Mouse (Mus musculus) forebrain, embryonic 10.5 days (tissue): ENCODE data around the gene Abcd3. TPM values are rescaled to one million over a fixed set of nuclear protein-coding genes. Genes with fewer than 3 reads are reported as not detected.

Experiments
- DNase-seq: peaks from one replicate; pipeline ENCODE4 v3.0.0-alpha.2; 2017; ENCODE audit warnings: low spot score; ENCODE audit errors: extremely low spot score
- H3K27ac ChIP-seq: fragments of 300-500 bp; sonication (generic); 2 replicates; pipeline ENCODE4 v1.5.1; 2016; ENCODE audit warnings: mild to moderate bottlenecking
- H3K27me3 ChIP-seq: fragments of 300-500 bp; sonication (generic); 2 replicates; pipeline ENCODE4 v1.6.1; 2016; ENCODE audit warnings: mild to moderate bottlenecking; ENCODE audit not compliant: poor library complexity, severe bottlenecking
- H3K36me3 ChIP-seq: fragments of 300-500 bp; sonication (generic); replicated peaks from 2 replicates; pipeline ENCODE4 v1.6.1; 2016; ENCODE audit warnings: mild to moderate bottlenecking, moderate library complexity
- H3K4me1 ChIP-seq: fragments of 300-500 bp; sonication (generic); 2 replicates; pipeline ENCODE4 v1.6.1; 2016
- H3K4me3 ChIP-seq: fragments of 300-500 bp; sonication (generic); 2 replicates; pipeline ENCODE4 v1.5.1; 2016; ENCODE audit warnings: mild to moderate bottlenecking, moderate library complexity
- H3K9me3 ChIP-seq: fragments of 300-500 bp; sonication (generic); 2 replicates; pipeline ENCODE4 v1.6.1; 2016; ENCODE audit warnings: mild to moderate bottlenecking, moderate library complexity
- WGBS: fragments of 180-500 bp; shearing (Covaris S2); methylation state at CpG from one replicate; pipeline ENCODE4 v1.1.7; 2016; 5-methylcytosine and 5-hydroxymethylcytosine counted together
- polyA plus RNA-seq: library from polyadenylated mRNA; unstranded; fragments of >200 nt; fragmentation: Nextera tagmentation; extraction: Ambion mirVana; gene quantifications from 2 replicates; pipeline ENCODE4 v1.2.1, GENCODE M21; 2016

Abcd3 gene
- polyA plus RNA-seq, 1 experiment from 2014 or later = 45.6 TPM

DNA sequence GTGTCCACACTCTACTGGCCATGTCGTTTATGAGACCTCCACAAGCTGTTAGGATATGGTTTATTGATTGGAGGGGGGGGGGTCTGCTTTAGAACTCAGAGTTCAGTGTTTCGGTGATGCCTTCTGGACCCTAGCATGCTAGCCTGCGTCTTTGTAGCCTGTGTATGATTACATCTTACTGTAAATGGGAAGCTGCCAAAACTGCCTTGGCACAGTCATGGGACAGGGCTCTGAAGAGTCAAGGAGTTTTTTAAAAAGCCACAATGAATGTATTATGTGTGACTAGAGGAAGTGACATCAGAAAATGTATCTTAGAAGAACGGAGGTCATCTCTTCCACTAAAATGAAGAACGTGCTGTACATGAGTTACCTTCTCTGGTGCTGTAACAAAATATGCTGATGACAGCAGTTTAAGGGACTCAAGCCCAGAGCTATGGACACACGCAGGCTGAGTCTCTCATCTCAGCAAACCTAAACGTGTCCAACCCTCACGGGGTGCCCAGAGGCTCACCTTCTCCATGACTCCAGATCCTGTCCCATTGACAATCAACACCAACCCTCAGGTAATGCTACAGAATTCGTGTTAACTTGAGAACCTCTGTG lies 26.4 kb upstream of the Abcd3 start:
- no peak overlapping the region for H3K4me3 ChIP-seq
- no peaks in the 10 kb centered on the region for H3K27me3 ChIP-seq
- no peak for DNase-seq
- no peak overlapping the region for H3K27ac ChIP-seq
- WGBS = 86% methylated on average over 9 of the region's 9 CpGs
- H3K36me3 ChIP-seq = no peaks in the 10 kb centered on the region
- H3K4me1 ChIP-seq = peaks cover under 1% of the 10 kb centered on the region; the same call in 1 of the 2 replicates
- H3K9me3 ChIP-seq = no peaks in the 10 kb centered on the region

DNA sequence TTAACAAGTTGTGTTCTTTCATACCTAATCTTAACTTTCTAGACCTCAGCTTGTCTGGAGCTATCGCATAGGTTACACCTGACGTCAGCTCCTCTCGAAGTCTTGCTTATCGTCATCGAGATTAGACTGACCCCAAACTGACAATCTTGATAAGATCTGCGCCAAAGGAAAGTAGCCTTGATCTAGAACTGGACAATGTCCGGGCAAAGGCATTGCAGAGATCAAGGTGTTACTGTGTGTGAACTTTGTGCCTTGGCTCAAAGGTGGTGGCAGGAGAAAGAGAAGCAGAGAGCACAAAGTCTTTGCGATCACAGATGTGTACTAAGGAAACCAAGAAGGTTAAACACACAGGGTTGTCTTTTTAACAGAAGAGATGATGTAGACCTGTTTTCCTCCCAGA lies 25.2 kb upstream of the Abcd3 start:
- H3K36me3 ChIP-seq = no peaks in the 10 kb centered on the region
- no peaks in the 10 kb centered on the region for H3K4me1 ChIP-seq
- H3K27me3 ChIP-seq = no peaks in the 10 kb centered on the region
- DNase-seq = no peak
- H3K4me3 ChIP-seq = no peak overlapping the region
- 95% methylated on average over 8 of the region's 8 CpGs for WGBS
- H3K27ac ChIP-seq = no peak overlapping the region
- H3K9me3 ChIP-seq = no peaks in the 10 kb centered on the region

DNA sequence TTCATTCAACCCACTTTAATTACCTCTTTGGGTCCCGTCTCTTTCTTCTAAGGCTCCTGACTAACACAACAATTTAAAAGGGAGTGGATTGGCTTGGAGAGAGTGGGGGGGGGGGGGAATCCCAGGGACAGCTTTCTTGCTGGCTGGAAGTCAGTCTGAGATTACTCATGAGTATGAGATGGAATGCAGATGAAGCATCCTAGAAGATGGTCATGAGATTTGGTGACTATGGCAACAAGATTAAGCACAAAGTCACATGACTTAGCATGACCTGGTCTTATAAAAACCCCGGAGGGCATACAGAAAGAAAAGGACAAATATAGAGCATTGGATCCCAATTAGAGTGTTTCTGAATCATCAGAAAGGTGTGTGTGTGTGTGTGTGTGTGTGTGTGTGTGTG lies 19.6 kb upstream of the Abcd3 start:
- Histone ChIP-seq H3K27ac (no peak overlapping the region), H3K27me3 (no peaks in the 10 kb centered on the region), H3K4me1 (no peaks in the 10 kb centered on the region), H3K36me3 (no peaks in the 10 kb centered on the region), H3K4me3 (no peak overlapping the region), H3K9me3 (no peaks in the 10 kb centered on the region)
- 89% methylated on average over 2 of the region's 2 CpGs for WGBS
- no peak for DNase-seq

DNA sequence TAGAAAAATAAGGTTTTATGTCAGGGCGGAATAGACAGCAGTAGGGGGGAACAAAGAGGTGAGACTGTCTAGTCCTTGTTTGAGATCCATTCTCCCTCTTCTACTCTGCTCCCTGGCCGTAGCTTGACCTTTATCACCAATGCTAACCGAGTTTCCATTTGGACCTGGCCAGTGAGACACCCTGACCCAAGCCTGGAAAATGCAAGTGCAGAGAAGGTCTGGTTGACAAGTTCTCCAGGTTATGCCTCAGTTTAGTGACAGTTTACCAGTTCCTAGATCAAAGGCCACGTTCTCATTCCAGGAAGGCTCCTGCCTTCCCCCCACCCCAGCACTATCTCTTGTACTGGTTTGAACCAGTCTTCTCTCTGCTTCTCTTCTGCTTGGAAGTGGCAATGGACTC lies 19.1 kb upstream of the Abcd3 start:
- no peaks in the 10 kb centered on the region for H3K36me3 ChIP-seq
- H3K4me1 ChIP-seq = no peaks in the 10 kb centered on the region
- WGBS = 84% methylated on average over 4 of the region's 4 CpGs
- no peaks in the 10 kb centered on the region for H3K9me3 ChIP-seq
- H3K27ac ChIP-seq = no peak overlapping the region
- H3K27me3 ChIP-seq = no peaks in the 10 kb centered on the region
- no peak overlapping the region for H3K4me3 ChIP-seq
- DNase-seq = no peak

DNA sequence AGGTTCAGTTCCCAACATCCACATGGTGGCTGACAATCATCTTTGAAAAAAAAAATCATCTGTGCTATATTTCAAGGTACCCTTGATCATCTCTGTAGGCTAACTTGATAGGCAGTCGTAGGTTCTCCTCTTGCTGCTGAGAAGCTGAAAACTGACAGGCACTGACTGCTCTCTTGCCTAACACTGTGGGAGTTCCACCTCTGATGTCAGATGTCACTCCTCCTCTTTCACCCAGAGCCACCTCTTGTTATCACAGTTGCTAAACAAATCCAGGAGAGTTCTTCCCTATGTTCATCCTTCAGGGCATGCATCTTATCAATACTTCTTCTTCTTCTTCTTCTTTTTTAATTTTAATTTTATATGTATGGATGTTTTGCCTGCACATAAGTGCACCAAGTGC lies 10.0 kb upstream of the Abcd3 start:
- Histone ChIP-seq H3K27ac (no peak overlapping the region), H3K36me3 (no peaks in the 10 kb centered on the region), H3K27me3 (no peaks in the 10 kb centered on the region), H3K4me3 (no peak overlapping the region), H3K4me1 (peaks cover 5% of the 10 kb centered on the region; the same call in 1 of the 2 replicates), H3K9me3 (no peaks in the 10 kb centered on the region)
- no peak for DNase-seq
- WGBS = 87% methylated on average over 1 of the region's 1 CpGs

DNA sequence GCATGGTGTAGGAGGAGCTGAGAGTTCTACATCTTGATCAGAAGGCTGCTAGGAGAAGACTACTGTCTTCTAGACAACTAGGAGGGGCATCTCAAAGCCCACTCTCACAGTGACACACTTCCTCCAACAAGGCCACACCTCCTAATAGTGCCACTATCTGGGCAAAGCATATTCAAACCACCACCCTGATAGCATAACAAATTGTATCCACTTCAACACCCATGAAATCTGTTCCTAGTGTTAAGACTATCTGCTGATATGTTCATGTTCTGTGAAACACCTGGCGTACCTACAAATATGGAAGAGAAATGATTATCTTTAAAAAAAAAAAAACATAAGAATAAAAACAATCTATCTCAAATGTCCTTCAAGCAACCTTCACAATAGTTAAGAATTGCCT lies 9.2 kb upstream of the Abcd3 start:
- Histone ChIP-seq H3K4me1 (peaks cover 5% of the 10 kb centered on the region; the same call in 1 of the 2 replicates), H3K27me3 (no peaks in the 10 kb centered on the region), H3K36me3 (no peaks in the 10 kb centered on the region), H3K9me3 (no peaks in the 10 kb centered on the region), H3K27ac (no peak overlapping the region), H3K4me3 (no peak overlapping the region)
- no peak for DNase-seq
- WGBS = 91% methylated on average over 1 of the region's 1 CpGs

DNA sequence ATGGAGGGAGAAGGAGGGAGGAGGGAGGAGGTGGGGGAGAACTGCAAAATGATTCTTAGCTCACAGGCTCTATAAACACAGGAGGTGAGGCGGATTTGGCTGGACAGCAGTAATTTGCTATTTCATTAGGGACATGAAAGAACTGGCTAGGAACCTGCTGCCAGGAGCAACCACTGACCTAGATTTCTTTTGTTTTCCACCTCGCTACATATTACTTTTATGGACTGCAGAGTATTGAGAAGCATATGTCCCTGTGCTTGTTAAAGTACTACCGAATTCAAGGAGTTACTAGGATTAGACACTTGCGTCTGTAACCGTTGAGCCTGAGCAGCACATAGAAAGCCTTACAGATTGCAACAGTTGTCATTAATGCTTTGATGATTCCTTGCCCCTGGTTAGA lies 7.5 kb upstream of the Abcd3 start:
- H3K4me1 ChIP-seq = peaks cover 5% of the 10 kb centered on the region; the same call in 1 of the 2 replicates
- no peak overlapping the region for H3K4me3 ChIP-seq
- H3K9me3 ChIP-seq = no peaks in the 10 kb centered on the region
- no peak for DNase-seq
- H3K27me3 ChIP-seq = no peaks in the 10 kb centered on the region
- H3K36me3 ChIP-seq = no peaks in the 10 kb centered on the region
- 90% methylated on average over 5 of the region's 5 CpGs for WGBS
- no peak overlapping the region for H3K27ac ChIP-seq

DNA sequence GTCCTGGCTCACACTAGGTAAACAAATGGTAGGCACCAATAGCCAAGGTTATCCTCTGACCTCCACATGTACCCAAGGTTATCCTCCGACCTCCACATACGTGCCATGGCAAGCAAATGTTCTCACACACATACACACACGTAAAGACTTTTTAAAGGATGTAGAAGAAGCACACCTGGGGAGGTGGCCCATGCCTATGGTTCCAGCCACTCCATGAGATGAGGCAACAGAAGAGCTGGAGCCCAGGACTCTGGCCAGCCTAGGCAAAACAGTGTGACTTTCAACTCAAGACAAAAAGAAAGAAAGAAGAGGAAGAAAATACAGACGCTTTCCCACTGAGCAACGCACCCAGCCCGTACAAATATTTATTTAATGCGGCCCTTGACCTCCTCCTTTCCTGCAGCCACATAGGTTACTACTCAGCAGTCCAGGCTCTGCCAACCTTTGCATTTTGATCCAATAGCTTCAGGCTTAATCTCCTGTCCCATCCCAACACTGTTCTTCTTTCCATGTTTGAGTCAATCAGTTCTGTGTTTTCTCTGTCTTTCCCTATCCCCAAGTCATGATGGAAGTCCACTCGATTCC lies 6.5 kb upstream of the Abcd3 start:
- DNase-seq = no peak
- peaks cover 5% of the 10 kb centered on the region; the same call in 1 of the 2 replicates for H3K4me1 ChIP-seq
- no peak overlapping the region for H3K27ac ChIP-seq
- no peak overlapping the region for H3K4me3 ChIP-seq
- H3K36me3 ChIP-seq = no peaks in the 10 kb centered on the region
- no peaks in the 10 kb centered on the region for H3K27me3 ChIP-seq
- H3K9me3 ChIP-seq = no peaks in the 10 kb centered on the region
- 83% methylated on average over 8 of the region's 8 CpGs for WGBS

DNA sequence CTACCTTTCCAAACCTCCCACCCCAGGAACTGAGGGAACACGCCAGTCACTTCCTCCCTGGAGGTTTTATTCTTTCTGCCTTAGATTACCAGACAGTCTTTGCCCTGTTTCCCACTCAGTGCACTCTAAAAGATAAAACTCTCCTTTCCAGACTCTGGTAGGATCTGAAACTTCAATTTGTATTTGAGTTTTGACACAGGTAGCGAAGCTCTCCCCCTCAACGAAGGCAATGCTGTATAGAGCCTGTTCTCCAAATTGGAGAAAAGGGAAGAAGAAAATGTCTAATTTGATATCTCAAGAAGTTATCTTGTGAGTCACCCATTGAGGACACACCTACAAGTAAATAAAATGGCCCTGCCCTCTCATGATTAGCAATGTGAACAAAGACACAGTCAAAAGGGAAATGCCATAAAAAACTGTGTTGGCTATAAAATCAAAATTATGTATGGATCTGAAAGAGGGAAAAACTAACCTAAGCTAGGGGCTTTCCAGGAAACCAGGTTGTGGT lies 4.6 kb upstream of the Abcd3 start:
- H3K4me1 ChIP-seq = peaks cover 15% of the 10 kb centered on the region
- no peaks in the 10 kb centered on the region for H3K9me3 ChIP-seq
- H3K36me3 ChIP-seq = no peaks in the 10 kb centered on the region
- no peaks in the 10 kb centered on the region for H3K27me3 ChIP-seq
- no peak overlapping the region for H3K4me3 ChIP-seq
- H3K27ac ChIP-seq = no peak overlapping the region
- WGBS = 89% methylated on average over 3 of the region's 3 CpGs
- DNase-seq = no peak

DNA sequence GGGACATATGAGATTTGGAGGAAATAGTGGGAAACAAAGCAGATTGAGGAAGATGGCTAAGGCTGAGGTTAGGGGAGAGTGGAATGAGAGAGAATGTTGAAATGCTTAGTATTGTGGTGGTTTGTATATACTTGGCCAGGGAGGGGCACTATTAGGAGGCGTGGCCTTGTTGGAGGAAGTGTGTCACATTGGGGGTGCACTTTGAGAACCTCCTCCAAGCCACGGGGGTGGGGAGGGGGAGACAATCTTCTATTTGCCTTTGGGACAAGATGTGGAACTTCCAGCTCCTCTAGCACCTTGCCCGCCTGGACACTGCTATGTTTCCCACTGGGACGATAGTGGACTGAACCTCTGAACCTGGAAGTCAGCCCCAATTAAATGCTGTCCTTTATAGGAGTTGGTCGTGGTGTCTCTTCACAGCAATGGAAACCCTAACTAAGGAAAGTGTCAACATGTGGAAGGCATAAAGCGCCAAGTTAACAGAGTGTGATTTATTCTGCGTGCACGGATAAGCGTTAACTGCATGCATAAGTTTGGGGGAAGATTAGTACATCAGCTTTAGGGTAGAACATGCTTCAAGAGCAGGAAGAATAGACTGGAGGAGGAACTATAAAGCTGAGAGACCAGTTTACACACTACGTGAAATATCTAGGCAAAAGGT lies 3.8 kb upstream of the Abcd3 start:
- H3K27ac ChIP-seq = no peak overlapping the region
- DNase-seq = no peak
- no peaks in the 10 kb centered on the region for H3K27me3 ChIP-seq
- WGBS = 90% methylated on average over 10 of the region's 10 CpGs
- no peaks in the 10 kb centered on the region for H3K9me3 ChIP-seq
- no peak overlapping the region for H3K4me3 ChIP-seq
- no peaks in the 10 kb centered on the region for H3K36me3 ChIP-seq
- peaks cover 17% of the 10 kb centered on the region for H3K4me1 ChIP-seq

DNA sequence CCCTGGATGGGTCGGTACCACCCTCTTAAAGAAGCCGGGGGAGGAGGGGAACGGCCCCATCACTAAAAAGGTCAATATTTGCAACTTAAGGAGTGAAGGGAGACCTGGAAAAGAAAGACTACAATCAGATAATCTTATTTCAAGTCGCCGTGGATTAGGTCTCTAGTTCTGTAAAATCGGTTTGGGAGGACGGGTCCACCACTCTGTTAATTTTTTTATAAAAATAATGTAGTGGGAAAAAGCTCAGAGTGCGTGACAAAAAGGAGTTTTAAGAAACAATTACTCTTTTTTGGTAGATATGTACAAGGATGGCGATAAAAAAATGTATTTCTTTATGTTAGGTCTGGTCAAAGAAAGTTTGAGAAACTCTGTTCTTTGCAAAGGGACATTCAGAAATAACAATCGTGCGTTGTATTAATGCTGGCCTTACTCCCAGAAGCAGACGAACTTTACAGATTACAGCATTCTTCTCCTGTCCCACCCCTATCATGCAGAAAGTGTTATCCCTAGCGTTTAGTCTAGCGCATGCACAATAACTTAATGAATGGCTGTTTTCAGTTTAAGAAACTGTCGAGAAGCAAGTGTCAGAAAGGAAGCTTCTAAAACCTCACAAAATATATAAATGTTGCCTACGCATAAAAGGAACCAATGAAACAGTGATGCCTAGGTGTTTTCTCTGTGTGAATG lies 590 bp upstream of the Abcd3 start:
- peaks cover 25% of the 10 kb centered on the region for H3K4me1 ChIP-seq
- DNase-seq = no peak
- WGBS = 31% methylated on average over 16 of the region's 16 CpGs

DNA sequence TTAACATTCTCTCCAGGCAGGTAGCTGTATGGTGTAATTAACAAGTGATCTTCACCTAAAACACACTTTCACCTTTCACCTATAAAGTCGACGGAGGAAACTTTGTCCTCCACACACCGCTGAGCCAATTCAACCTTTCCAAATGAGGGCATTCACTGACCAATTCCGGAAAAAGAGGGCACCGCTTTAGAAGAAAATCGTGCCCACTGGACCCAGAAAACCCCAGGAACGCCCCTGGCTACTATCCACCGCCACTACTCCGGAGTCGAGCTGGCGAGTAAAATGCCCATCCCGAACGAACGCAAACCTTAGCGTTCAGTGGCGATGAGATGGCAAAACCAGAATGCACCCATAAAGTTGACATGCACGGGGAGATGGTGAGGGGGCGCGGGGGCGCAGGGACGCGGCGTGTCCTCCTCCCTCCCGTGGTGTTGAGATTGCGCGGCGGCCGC lies 663 bp downstream of the Abcd3 start:
- under 1% methylated on average over 28 of the region's 28 CpGs for WGBS
- H3K36me3 ChIP-seq = no peaks in the 10 kb centered on the region
- DNase-seq = no peak
- peak overlapping the region; percentile 98 for H3K27ac ChIP-seq
- H3K27me3 ChIP-seq = no peaks in the 10 kb centered on the region
- peaks cover 25% of the 10 kb centered on the region for H3K4me1 ChIP-seq
- H3K4me3 ChIP-seq = peak overlapping the region; percentile 78
- H3K9me3 ChIP-seq = no peaks in the 10 kb centered on the region

More for the DNA sequence above, 590 bp upstream of the Abcd3 start:
- no peaks in the 10 kb centered on the region for H3K27me3 ChIP-seq
- peak overlapping the region; percentile 78 for H3K4me3 ChIP-seq
- H3K27ac ChIP-seq = peak overlapping the region; percentile 98
- no peaks in the 10 kb centered on the region for H3K9me3 ChIP-seq
- no peaks in the 10 kb centered on the region for H3K36me3 ChIP-seq

DNA sequence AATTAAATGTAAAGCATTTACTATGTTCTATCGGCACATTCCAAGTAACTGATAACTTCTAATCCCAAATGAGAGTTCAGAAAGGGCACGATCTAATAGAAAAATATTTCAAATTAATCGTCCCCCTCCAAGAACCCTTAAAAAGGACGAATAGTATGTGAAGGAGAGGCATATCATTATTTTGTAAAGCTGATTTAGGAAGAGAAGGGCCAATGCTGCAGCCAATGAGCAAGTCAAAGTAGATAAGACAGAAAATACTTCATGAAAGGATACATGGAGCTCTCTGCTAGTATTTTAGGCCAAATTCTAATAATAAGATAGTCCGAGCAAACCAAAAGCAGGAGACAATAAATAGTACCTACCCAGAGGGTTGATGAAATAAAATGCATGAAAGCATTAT lies 1.3 kb downstream of the Abcd3 start:
- WGBS = 74% methylated on average over 5 of the region's 5 CpGs
- Histone ChIP-seq H3K4me3 (peak overlapping the region; percentile 78), H3K36me3 (no peaks in the 10 kb centered on the region), H3K27me3 (no peaks in the 10 kb centered on the region), H3K9me3 (no peaks in the 10 kb centered on the region), H3K27ac (no peak overlapping the region), H3K4me1 (peaks cover 25% of the 10 kb centered on the region)
- DNase-seq = no peak
